Mouse (Mus musculus): ENCODE results near the gene Troap. TPM values are rescaled to one million over a fixed set of nuclear protein-coding genes. Genes with fewer than 3 reads are reported as not detected.

Gene Troap
- polyA plus RNA-seq, 1 experiment from 2014 or later = 23.3 TPM

- WGBS = 6% methylated on average over 58 of the region's 60 CpGs
- H3K9ac ChIP-seq (ENCODE audit: low read length) = peak within 1 kb of the TSS; percentile 20; the same call in 1 of the 2 replicates
- H3K27ac ChIP-seq (ENCODE audit: low read depth, low read length) = no peak within 1 kb of the TSS
- DNase-seq (ENCODE audit: low spot score) (peak; percentile 67), ATAC-seq (ENCODE audit: insufficient read depth, low FRiP score, low TSS enrichment) (no peak)
- H3K4me3 ChIP-seq (ENCODE audit: low read depth, low read length) = peak within 1 kb of the TSS; percentile 23
- peaks cover 6% of the 10 kb centered on the region for H3K36me3 ChIP-seq (ENCODE audit: control insufficient read depth, insufficient read depth, low read length)
- H3K9me3 ChIP-seq (ENCODE audit: control insufficient read depth, low read length) = no peaks in the 10 kb centered on the region
- peak within 1 kb of the TSS; percentile 21 for H3K4me2 ChIP-seq (ENCODE audit: low read depth)
- peaks cover 10% of the 10 kb centered on the region for H3K4me1 ChIP-seq (ENCODE audit: control insufficient read depth, insufficient read depth, low read length)
- peaks cover 69% of the 10 kb centered on the region for H3K27me3 ChIP-seq (ENCODE audit: control insufficient read depth, insufficient read depth, low read length)
Measured at GRCm38 (mm10) chr15:99087253-99088075, 13.1 kb downstream of the Troap start, which contains the start of gene C1ql4. Gene C1ql4, minus strand, starts transcription at chr15:99087817.

GRCm38 (mm10) chr15:99088292-99088691, 13.9 kb downstream of the Troap start:
- WGBS = under 1% methylated on average over 27 of the region's 27 CpGs
- DNase-seq (ENCODE audit: low spot score) = peak; percentile 89
- peak overlapping the region; percentile 23 for H3K4me3 ChIP-seq (ENCODE audit: low read depth, low read length)
- peaks cover 16% of the 10 kb centered on the region for H3K4me1 ChIP-seq (ENCODE audit: control insufficient read depth, insufficient read depth, low read length)
- H3K4me2 ChIP-seq (ENCODE audit: low read depth) = peak overlapping the region; percentile 21
- peak; percentile 68 for ATAC-seq (ENCODE audit: insufficient read depth, low FRiP score, low TSS enrichment)
- no peaks in the 10 kb centered on the region for H3K9me3 ChIP-seq (ENCODE audit: control insufficient read depth, low read length)
- no peak overlapping the region for H3K27ac ChIP-seq (ENCODE audit: low read depth, low read length)
- H3K27me3 ChIP-seq (ENCODE audit: control insufficient read depth, insufficient read depth, low read length) = peaks cover 76% of the 10 kb centered on the region
- peak overlapping the region; percentile 20; the same call in 1 of the 2 replicates for H3K9ac ChIP-seq (ENCODE audit: low read length)
- H3K36me3 ChIP-seq (ENCODE audit: control insufficient read depth, insufficient read depth, low read length) = peaks cover 2% of the 10 kb centered on the region; the same call in 1 of the 2 replicates

GRCm38 (mm10) chr15:99089069-99089468, 14.7 kb downstream of the Troap start:
- ATAC-seq (ENCODE audit: insufficient read depth, low FRiP score, low TSS enrichment) (no peak), DNase-seq (ENCODE audit: low spot score) (no peak)
- Histone ChIP-seq H3K36me3 (ENCODE audit: control insufficient read depth, insufficient read depth, low read length) (no peaks in the 10 kb centered on the region), H3K4me3 (ENCODE audit: low read depth, low read length) (no peak overlapping the region), H3K9ac (ENCODE audit: low read length) (no peak overlapping the region), H3K27ac (ENCODE audit: low read depth, low read length) (no peak overlapping the region), H3K9me3 (ENCODE audit: control insufficient read depth, low read length) (no peaks in the 10 kb centered on the region), H3K4me1 (ENCODE audit: control insufficient read depth, insufficient read depth, low read length) (peaks cover 22% of the 10 kb centered on the region), H3K27me3 (ENCODE audit: control insufficient read depth, insufficient read depth, low read length) (peaks cover 80% of the 10 kb centered on the region), H3K4me2 (ENCODE audit: low read depth) (peak overlapping the region; percentile 2; the same call in 1 of the 2 replicates)
- 3% methylated on average over 14 of the region's 14 CpGs for WGBS

- H3K9ac ChIP-seq (ENCODE audit: low read length) = peak within 1 kb of the TSS; percentile 29
- WGBS = 8% methylated on average over 8 of the region's 8 CpGs
- H3K4me1 ChIP-seq (ENCODE audit: control insufficient read depth, insufficient read depth, low read length) = peaks cover 48% of the 10 kb centered on the region
- peak within 1 kb of the TSS; percentile 65 for H3K27ac ChIP-seq (ENCODE audit: low read depth, low read length)
- DNase-seq (ENCODE audit: low spot score) = peak; percentile 30
- peak within 1 kb of the TSS; percentile 37 for H3K4me3 ChIP-seq (ENCODE audit: low read depth, low read length)
- no peak for ATAC-seq (ENCODE audit: insufficient read depth, low FRiP score, low TSS enrichment)
- H3K36me3 ChIP-seq (ENCODE audit: control insufficient read depth, insufficient read depth, low read length) = no peaks in the 10 kb centered on the region
- H3K4me2 ChIP-seq (ENCODE audit: low read depth) = peak within 1 kb of the TSS; percentile 67
- no peaks in the 10 kb centered on the region for H3K9me3 ChIP-seq (ENCODE audit: control insufficient read depth, low read length)
- H3K27me3 ChIP-seq (ENCODE audit: control insufficient read depth, insufficient read depth, low read length) = peaks cover 79% of the 10 kb centered on the region
Measured at GRCm38 (mm10) chr15:99092870-99093269, 18.5 kb downstream of the Troap start, which contains the start of gene Dnajc22. Gene Dnajc22, plus strand, starts transcription at chr15:99093170.

GRCm38 (mm10) chr15:99093291-99094258, 19.2 kb downstream of the Troap start:
- Histone ChIP-seq H3K36me3 (ENCODE audit: control insufficient read depth, insufficient read depth, low read length) (no peaks in the 10 kb centered on the region), H3K4me3 (ENCODE audit: low read depth, low read length) (peak overlapping the region; percentile 37), H3K9me3 (ENCODE audit: control insufficient read depth, low read length) (no peaks in the 10 kb centered on the region), H3K4me2 (ENCODE audit: low read depth) (peak overlapping the region; percentile 67), H3K27ac (ENCODE audit: low read depth, low read length) (peak overlapping the region; percentile 65), H3K27me3 (ENCODE audit: control insufficient read depth, insufficient read depth, low read length) (peaks cover 79% of the 10 kb centered on the region), H3K4me1 (ENCODE audit: control insufficient read depth, insufficient read depth, low read length) (peaks cover 45% of the 10 kb centered on the region), H3K9ac (ENCODE audit: low read length) (peak overlapping the region; percentile 29)
- DNase-seq (ENCODE audit: low spot score) (peak; percentile 89), ATAC-seq (ENCODE audit: insufficient read depth, low FRiP score, low TSS enrichment) (peak; percentile 62)
- under 1% methylated on average over 52 of the region's 56 CpGs for WGBS

GRCm38 (mm10) chr15:99094631-99095270, 20.4 kb downstream of the Troap start:
- H3K36me3 ChIP-seq (ENCODE audit: control insufficient read depth, insufficient read depth, low read length) = no peaks in the 10 kb centered on the region
- under 1% methylated on average over 27 of the region's 27 CpGs for WGBS
- H3K4me1 ChIP-seq (ENCODE audit: control insufficient read depth, insufficient read depth, low read length) = peaks cover 45% of the 10 kb centered on the region
- ATAC-seq (ENCODE audit: insufficient read depth, low FRiP score, low TSS enrichment) (peak; percentile 54; the same call in 1 of the 2 replicates), DNase-seq (ENCODE audit: low spot score) (peak; percentile 88)
- 0 out of 2 replicates have a peak overlapping the region, but pooled peaks have one; percentile 27 for H3K27ac ChIP-seq (ENCODE audit: low read depth, low read length)
- peak overlapping the region; percentile 25 for H3K4me2 ChIP-seq (ENCODE audit: low read depth)
- H3K9me3 ChIP-seq (ENCODE audit: control insufficient read depth, low read length) = no peaks in the 10 kb centered on the region
- H3K9ac ChIP-seq (ENCODE audit: low read length) = no peak overlapping the region
- peaks cover 78% of the 10 kb centered on the region for H3K27me3 ChIP-seq (ENCODE audit: control insufficient read depth, insufficient read depth, low read length)
- no peak overlapping the region for H3K4me3 ChIP-seq (ENCODE audit: low read depth, low read length)

GRCm38 (mm10) chr15:99095356-99095755, 21.0 kb downstream of the Troap start:
- peaks cover 43% of the 10 kb centered on the region for H3K4me1 ChIP-seq (ENCODE audit: control insufficient read depth, insufficient read depth, low read length)
- no peak for DNase-seq (ENCODE audit: low spot score)
- H3K4me2 ChIP-seq (ENCODE audit: low read depth) = 0 out of 2 replicates have a peak overlapping the region, but pooled peaks have one; percentile 25
- H3K27me3 ChIP-seq (ENCODE audit: control insufficient read depth, insufficient read depth, low read length) = peaks cover 72% of the 10 kb centered on the region
- H3K27ac ChIP-seq (ENCODE audit: low read depth, low read length) = 0 out of 2 replicates have a peak overlapping the region, but pooled peaks have one; percentile 27
- H3K9me3 ChIP-seq (ENCODE audit: control insufficient read depth, low read length) = no peaks in the 10 kb centered on the region
- ATAC-seq (ENCODE audit: insufficient read depth, low FRiP score, low TSS enrichment) = no peak
- 3% methylated on average over 6 of the region's 6 CpGs for WGBS
- H3K36me3 ChIP-seq (ENCODE audit: control insufficient read depth, insufficient read depth, low read length) = no peaks in the 10 kb centered on the region
- no peak overlapping the region for H3K9ac ChIP-seq (ENCODE audit: low read length)
- H3K4me3 ChIP-seq (ENCODE audit: low read depth, low read length) = no peak overlapping the region
